In the genomic region with DNA sequence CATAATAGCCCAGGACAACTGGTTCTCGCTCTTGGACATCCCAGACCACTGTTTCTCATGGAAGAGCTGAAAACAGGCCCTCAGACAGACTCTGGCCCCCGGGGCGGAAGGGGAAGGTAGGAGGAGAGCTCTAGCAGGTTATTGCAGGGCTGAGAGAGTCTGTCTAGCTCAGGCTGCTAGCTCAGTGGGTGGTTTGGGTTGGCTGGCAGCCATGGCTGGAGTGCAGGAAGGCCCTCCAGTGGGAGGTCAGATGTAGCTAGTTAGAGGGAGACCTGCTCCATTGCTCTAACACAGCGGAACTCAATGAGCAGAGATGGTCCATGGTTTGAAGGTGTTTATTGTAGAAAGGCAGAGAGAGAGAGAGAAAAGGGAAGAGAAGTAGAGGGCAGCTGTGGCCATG, we compare ENCODE assay signal across 20 mouse cellular contexts.
A peak's percentile ranks its signal among the peaks of the same experiment; 100 is the strongest.
DNase-seq lines count a peak whose midpoint lies in the region; ATAC-seq and TF ChIP-seq lines count a peak whose summit lies in the region.
"Had no signal": no experiment of that assay in that cellular context is flagged by ENCODE, and none has a peak within 500 bp of the region (broad histone marks: within the 10 kb centered on the region; RNA-seq: fewer than 3 reads in every experiment).

No protein-coding gene starts in this region.

- no peak overlapping the region for H3K9ac ChIP-seq in stomach, postnatal 0 days (ENCODE audit: low read length)
- no peak overlapping the region for H3K9ac ChIP-seq in hindbrain, embryonic 12.5 days
- H3K9ac ChIP-seq in midbrain, embryonic 14.5 days (replicated peaks; ENCODE audit: low read length) = no peak overlapping the region
- H3K9ac ChIP-seq: forebrain, embryonic 13.5 days; hindbrain, embryonic 13.5 days; intestine, embryonic 15.5 days had no signal

- no peak for TF ChIP-seq CTCF in cerebellum, adult 2 months (IDR thresholded peaks at IDR 0.05; ENCODE audit: borderline replicate concordance, insufficient read depth, low read depth, low read length)
- no peak for TF ChIP-seq CTCF in stomach, postnatal 0 days (IDR thresholded peaks at IDR 0.05; ENCODE audit: low read depth)

- WGBS in cerebellum, adult 2 months = 66% methylated on average over 4 of the region's 4 CpGs
- 90% methylated on average over 4 of the region's 4 CpGs for WGBS in stomach, postnatal 0 days
- WGBS in hindbrain, embryonic 12.5 days = 85% methylated on average over 4 of the region's 4 CpGs
- 92% methylated on average over 4 of the region's 4 CpGs for WGBS in midbrain, embryonic 14.5 days

- TF ChIP-seq EP300 in stomach, postnatal 0 days (optimal IDR thresholded peaks at IDR 0.05) = no peak

- H3K4me3 ChIP-seq in cerebellum, adult 2 months (replicated peaks; ENCODE audit: insufficient read depth, low read depth, low read length) = no peak overlapping the region
- H3K4me3 ChIP-seq in stomach, postnatal 0 days (ENCODE audit: low read depth, low read length) = no peak overlapping the region
- H3K4me3 ChIP-seq in hindbrain, embryonic 12.5 days = no peak overlapping the region
- H3K4me3 ChIP-seq in midbrain, embryonic 14.5 days (replicated peaks; ENCODE audit: low read depth, low read length) = no peak overlapping the region
- H3K4me3 ChIP-seq: embryonic facial prominence, embryonic 10.5 days; forebrain, embryonic 13.5 days; heart, embryonic 10.5 days; hindbrain, embryonic 13.5 days; intestine, embryonic 15.5 days had no signal

- no peak for TF ChIP-seq POLR2A in cerebellum, adult 2 months (IDR thresholded peaks at IDR 0.05; ENCODE audit: borderline replicate concordance, insufficient read depth, low read length)

- H3K4me2 ChIP-seq in stomach, postnatal 0 days (replicated peaks; ENCODE audit: low read depth) = no peak overlapping the region
- no peak overlapping the region for H3K4me2 ChIP-seq in hindbrain, embryonic 12.5 days (replicated peaks)
- H3K4me2 ChIP-seq in midbrain, embryonic 14.5 days (ENCODE audit: low read length) = no peak overlapping the region
- H3K4me2 ChIP-seq: forebrain, embryonic 13.5 days; hindbrain, embryonic 13.5 days; intestine, embryonic 15.5 days had no signal

- 0 out of 2 replicates have a peak, but pooled peaks have one; percentile 32 for ATAC-seq in stomach, postnatal 0 days (ENCODE audit: low FRiP score, low TSS enrichment)
- ATAC-seq in CD4-positive, CD25-positive, alpha-beta regulatory T cell, adult 4 months = no peak
- no peak for ATAC-seq in hindbrain, embryonic 12.5 days (ENCODE audit: low FRiP score)
- no peak for ATAC-seq in midbrain, embryonic 14.5 days (ENCODE audit: low FRiP score, low TSS enrichment)
- ATAC-seq: forebrain, embryonic 13.5 days; intestine, embryonic 15.5 days had no signal

- peak; percentile 40 for DNase-seq in testis, postnatal 10 days (ENCODE audit: low spot score)
- DNase-seq in testis, postnatal 14 days (ENCODE audit: low spot score) = no peak
- peak; percentile 47 to 52 for DNase-seq in cerebellum, adult 2 months
- peak; percentile 23 to 39 for DNase-seq in cerebellum, postnatal 10 days
- no peak for DNase-seq in stomach, postnatal 0 days (ENCODE audit: low spot score)
- DNase-seq in midbrain, embryonic 14.5 days = no peak
- DNase-seq: adrenal gland, postnatal 14 days; gastrocnemius, postnatal 36 days; heart, adult 11 months; heart, postnatal 10 days; heart, postnatal 4 days; kidney, adult 18-20 months had no signal

- H3K36me3 ChIP-seq in stomach, postnatal 0 days (ENCODE audit: control insufficient read depth, insufficient read depth, low read length) = no peaks in the 10 kb centered on the region
- no peaks in the 10 kb centered on the region for H3K36me3 ChIP-seq in hindbrain, embryonic 12.5 days
- no peaks in the 10 kb centered on the region for H3K36me3 ChIP-seq in midbrain, embryonic 14.5 days (ENCODE audit: control insufficient read depth, insufficient read depth, low read length)
- H3K36me3 ChIP-seq: embryonic facial prominence, embryonic 10.5 days; G1E; heart, embryonic 10.5 days; hindbrain, embryonic 13.5 days; intestine, embryonic 15.5 days had no signal

- no peak overlapping the region for H3K27ac ChIP-seq in cerebellum, adult 2 months (ENCODE audit: insufficient read depth, low read length)
- no peak overlapping the region for H3K27ac ChIP-seq in stomach, postnatal 0 days (replicated peaks)
- H3K27ac ChIP-seq in hindbrain, embryonic 12.5 days = no peak overlapping the region
- H3K27ac ChIP-seq in midbrain, embryonic 14.5 days (replicated peaks; ENCODE audit: low read depth, low read length) = no peak overlapping the region
- H3K27ac ChIP-seq: embryonic facial prominence, embryonic 10.5 days; forebrain, embryonic 13.5 days; heart, embryonic 10.5 days; hindbrain, embryonic 13.5 days; intestine, embryonic 15.5 days had no signal

- 0 out of 2 replicates have a peak, but pooled peaks cover 2% of the 10 kb centered on the region for H3K4me1 ChIP-seq in cerebellum, adult 2 months (ENCODE audit: control insufficient read depth, insufficient read depth, low read length)
- no peaks in the 10 kb centered on the region for H3K4me1 ChIP-seq in stomach, postnatal 0 days (replicated peaks; ENCODE audit: control insufficient read depth, insufficient read depth)
- H3K4me1 ChIP-seq in hindbrain, embryonic 12.5 days = no peaks in the 10 kb centered on the region
- peaks cover 6% of the 10 kb centered on the region; the same call in 1 of the 2 replicates for H3K4me1 ChIP-seq in midbrain, embryonic 14.5 days (ENCODE audit: control insufficient read depth, insufficient read depth, low read length)
- H3K4me1 ChIP-seq: embryonic facial prominence, embryonic 10.5 days; forebrain, embryonic 13.5 days; heart, embryonic 10.5 days; intestine, embryonic 15.5 days had no signal

- H3K27me3 ChIP-seq in cerebellum, adult 2 months (ENCODE audit: control insufficient read depth, insufficient read depth, low read length) = no peaks in the 10 kb centered on the region
- H3K27me3 ChIP-seq in stomach, postnatal 0 days (ENCODE audit: control insufficient read depth, insufficient read depth, low read length) = no peaks in the 10 kb centered on the region
- no peaks in the 10 kb centered on the region for H3K27me3 ChIP-seq in hindbrain, embryonic 12.5 days
- H3K27me3 ChIP-seq in midbrain, embryonic 14.5 days (ENCODE audit: control insufficient read depth, insufficient read depth, low read length) = no peaks in the 10 kb centered on the region
- H3K27me3 ChIP-seq: forebrain, embryonic 13.5 days; hindbrain, embryonic 13.5 days; intestine, embryonic 15.5 days had no signal

- no peaks in the 10 kb centered on the region for H3K9me3 ChIP-seq in stomach, postnatal 0 days (ENCODE audit: control insufficient read depth, low read length)
- H3K9me3 ChIP-seq in hindbrain, embryonic 12.5 days (replicated peaks) = no peaks in the 10 kb centered on the region
- H3K9me3 ChIP-seq in midbrain, embryonic 14.5 days (ENCODE audit: control insufficient read depth, low read length) = no peaks in the 10 kb centered on the region
- H3K9me3 ChIP-seq: embryonic facial prominence, embryonic 10.5 days; forebrain, embryonic 13.5 days; G1E; heart, embryonic 10.5 days; hindbrain, embryonic 13.5 days; intestine, embryonic 15.5 days had no signal

Comparison
In these comparisons a context has a peak if more than half of its experiments do, and no peak if none do; other contexts are left out.
1. DNase-seq: peak in testis, postnatal 10 days (single experiment), cerebellum, adult 2 months (2 of 2) and cerebellum, postnatal 10 days (2 of 2); none in testis, postnatal 14 days (single experiment), stomach, postnatal 0 days (single experiment) and midbrain, embryonic 14.5 days (single experiment).